Mouse (Mus musculus) neural tube, embryonic 14.5 days (tissue): ENCODE measurements at regions not wholly inside any gene's neighbourhood (a gene's known extent, or its start where the extent isn't known, plus 50 kb on each side); places are given as distances from the start of the nearest gene placed in this dataset.

ENCODE experiments used
- ATAC-seq: fragments of 200-750 bp; cut with Nextera tagmentation; 2 replicates; pipeline ENCODE4 v1.8.0; 2017; ENCODE audit warnings: low read depth, mild to moderate bottlenecking, moderate TSS enrichment, moderate library complexity
- H3K27ac ChIP-seq: fragments of 300-500 bp; sonication (generic); 2 replicates; pipeline ENCODE4 v1.5.1; 2014; ENCODE audit warnings: low read depth, mild to moderate bottlenecking, control low read depth, low read length, moderate library complexity, mixed read lengths
- H3K27me3 ChIP-seq: fragments of 300-500 bp; sonication (generic); 2 replicates; pipeline ENCODE4 v1.6.1; 2014; ENCODE audit warnings: low read length; ENCODE audit not compliant: control insufficient read depth, insufficient read depth
- H3K36me3 ChIP-seq: fragments of 300-500 bp; sonication (generic); 2 replicates; pipeline ENCODE4 v1.6.1; 2014; ENCODE audit warnings: low read length, mixed read lengths; ENCODE audit not compliant: control insufficient read depth, insufficient read depth
- H3K4me1 ChIP-seq: fragments of 300-500 bp; sonication (generic); 2 replicates; pipeline ENCODE4 v1.6.1; 2014; ENCODE audit warnings: low read length; ENCODE audit not compliant: control insufficient read depth, insufficient read depth
- H3K4me2 ChIP-seq: fragments of 300-500 bp; sonication (generic); 2 replicates; pipeline ENCODE4 v1.6.1; 2014; ENCODE audit warnings: mild to moderate bottlenecking, low read depth, low read length, control low read depth
- H3K4me3 ChIP-seq: fragments of 300-500 bp; sonication (generic); 2 replicates; pipeline ENCODE4 v1.5.1; 2014; ENCODE audit warnings: low read depth, low read length, control low read depth, mixed read lengths
- H3K9ac ChIP-seq: fragments of 300-500 bp; sonication (generic); replicated peaks from 2 replicates; pipeline ENCODE4 v1.6.1; 2014; ENCODE audit warnings: low read depth, mild to moderate bottlenecking, control low read depth, low read length, mixed read lengths
- H3K9me3 ChIP-seq: fragments of 300-500 bp; sonication (generic); 2 replicates; pipeline ENCODE4 v1.6.1; 2016; ENCODE audit warnings: low read length; ENCODE audit not compliant: control insufficient read depth
- WGBS: fragments of 180-500 bp; shearing (Covaris S2); extraction: QIAGEN DNeasy Blood & Tissue Kit; methylation state at CpG from one replicate; pipeline ENCODE4 v1.1.7; 2014; 5-methylcytosine and 5-hydroxymethylcytosine counted together

GRCm38 (mm10) chr2:166482720-166483616 lies 230.7 kb downstream of the Prex1 start:
- H3K4me1 ChIP-seq = no peaks in the 10 kb centered on the region
- no peak overlapping the region for H3K4me2 ChIP-seq
- H3K27ac ChIP-seq = peak overlapping the region; percentile 31; the same call in 1 of the 2 replicates
- WGBS = 33% methylated on average over 14 of the region's 14 CpGs
- no peaks in the 10 kb centered on the region for H3K36me3 ChIP-seq
- ATAC-seq = peak; percentile 59; the same call in 1 of the 2 replicates
- no peaks in the 10 kb centered on the region for H3K9me3 ChIP-seq
- no peaks in the 10 kb centered on the region for H3K27me3 ChIP-seq
- no peak overlapping the region for H3K9ac ChIP-seq
- no peak overlapping the region for H3K4me3 ChIP-seq

GRCm38 (mm10) chr2:166481774-166482173 lies 231.9 kb downstream of the Prex1 start:
- H3K4me2 ChIP-seq = no peak overlapping the region
- no peaks in the 10 kb centered on the region for H3K9me3 ChIP-seq
- no peak overlapping the region for H3K27ac ChIP-seq
- no peak overlapping the region for H3K4me3 ChIP-seq
- H3K27me3 ChIP-seq = no peaks in the 10 kb centered on the region
- no peaks in the 10 kb centered on the region for H3K36me3 ChIP-seq
- no peaks in the 10 kb centered on the region for H3K4me1 ChIP-seq
- ATAC-seq = no peak
- no peak overlapping the region for H3K9ac ChIP-seq
- 93% methylated on average over 7 of the region's 7 CpGs for WGBS

GRCm38 (mm10) chr2:166481362-166481761 lies 232.3 kb downstream of the Prex1 start:
- no peaks in the 10 kb centered on the region for H3K9me3 ChIP-seq
- no peak for ATAC-seq
- H3K4me3 ChIP-seq = no peak overlapping the region
- no peaks in the 10 kb centered on the region for H3K27me3 ChIP-seq
- H3K36me3 ChIP-seq = no peaks in the 10 kb centered on the region
- no peak overlapping the region for H3K27ac ChIP-seq
- H3K4me1 ChIP-seq = no peaks in the 10 kb centered on the region
- H3K4me2 ChIP-seq = no peak overlapping the region
- no peak overlapping the region for H3K9ac ChIP-seq
- 93% methylated on average over 6 of the region's 6 CpGs for WGBS

- Histone ChIP-seq H3K4me1 (no peaks in the 10 kb centered on the region), H3K9me3 (no peaks in the 10 kb centered on the region), H3K4me2 (no peak overlapping the region), H3K27me3 (no peaks in the 10 kb centered on the region), H3K9ac (no peak overlapping the region), H3K27ac (no peak overlapping the region), H3K4me3 (no peak overlapping the region), H3K36me3 (no peaks in the 10 kb centered on the region)
- 63% methylated on average over 5 of the region's 5 CpGs for WGBS
- no peak for ATAC-seq
These were observed 232.7 kb downstream of the Prex1 start for GRCm38 (mm10) chr2:166480883-166481282.

DNA sequence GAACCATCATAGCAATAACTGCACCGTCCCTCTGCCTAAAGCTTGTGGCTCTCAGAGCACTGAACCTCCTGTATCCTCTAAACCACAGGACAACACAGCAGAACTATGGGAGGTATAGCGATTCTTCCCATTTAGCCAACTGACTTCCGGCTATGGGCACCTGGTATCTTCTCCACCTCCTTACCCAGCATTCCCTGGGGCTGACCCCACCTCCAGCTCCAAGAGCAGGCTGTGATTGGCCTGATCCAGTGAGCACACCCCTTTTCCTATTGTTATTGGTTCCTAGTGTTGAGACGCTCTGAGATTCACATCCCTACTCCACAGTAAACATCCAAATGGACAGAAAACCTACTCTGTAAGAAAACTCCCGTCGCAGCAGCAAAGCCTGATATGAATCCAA lies 236.7 kb downstream of the Prex1 start:
- H3K4me1 ChIP-seq = no peaks in the 10 kb centered on the region
- H3K36me3 ChIP-seq = no peaks in the 10 kb centered on the region
- WGBS = 90% methylated on average over 6 of the region's 6 CpGs
- H3K4me2 ChIP-seq = no peak overlapping the region
- no peak overlapping the region for H3K9ac ChIP-seq
- no peak overlapping the region for H3K27ac ChIP-seq
- H3K4me3 ChIP-seq = no peak overlapping the region
- ATAC-seq = no peak
- no peaks in the 10 kb centered on the region for H3K27me3 ChIP-seq
- H3K9me3 ChIP-seq = no peaks in the 10 kb centered on the region

GRCm38 (mm10) chr2:166475624-166476023 lies 238.0 kb downstream of the Prex1 start:
- Histone ChIP-seq H3K9ac (no peak overlapping the region), H3K4me2 (no peak overlapping the region), H3K27me3 (no peaks in the 10 kb centered on the region), H3K9me3 (no peaks in the 10 kb centered on the region), H3K36me3 (no peaks in the 10 kb centered on the region), H3K4me1 (peaks cover 8% of the 10 kb centered on the region), H3K27ac (no peak overlapping the region), H3K4me3 (no peak overlapping the region)
- 87% methylated on average over 4 of the region's 4 CpGs for WGBS
- no peak for ATAC-seq

GRCm38 (mm10) chr2:166474601-166475000 lies 239.0 kb downstream of the Prex1 start:
- no peak for ATAC-seq
- Histone ChIP-seq H3K9me3 (no peaks in the 10 kb centered on the region), H3K27ac (no peak overlapping the region), H3K27me3 (no peaks in the 10 kb centered on the region), H3K36me3 (no peaks in the 10 kb centered on the region), H3K4me2 (no peak overlapping the region), H3K9ac (no peak overlapping the region), H3K4me3 (no peak overlapping the region), H3K4me1 (peaks cover 8% of the 10 kb centered on the region)
- WGBS = 28% methylated on average over 12 of the region's 12 CpGs

GRCm38 (mm10) chr2:166471257-166471753 lies 242.3 kb downstream of the Prex1 start:
- H3K9ac ChIP-seq = no peak overlapping the region
- H3K9me3 ChIP-seq = no peaks in the 10 kb centered on the region
- no peak overlapping the region for H3K4me2 ChIP-seq
- H3K4me3 ChIP-seq = no peak overlapping the region
- H3K4me1 ChIP-seq = peaks cover 8% of the 10 kb centered on the region
- H3K27ac ChIP-seq = no peak overlapping the region
- WGBS = 53% methylated on average over 6 of the region's 6 CpGs
- peak; percentile 77; the same call in 1 of the 2 replicates for ATAC-seq
- no peaks in the 10 kb centered on the region for H3K27me3 ChIP-seq
- no peaks in the 10 kb centered on the region for H3K36me3 ChIP-seq

- Histone ChIP-seq H3K9ac (no peak overlapping the region), H3K36me3 (no peaks in the 10 kb centered on the region), H3K9me3 (no peaks in the 10 kb centered on the region), H3K27ac (no peak overlapping the region), H3K27me3 (no peaks in the 10 kb centered on the region), H3K4me3 (no peak overlapping the region), H3K4me1 (peaks cover 8% of the 10 kb centered on the region), H3K4me2 (no peak overlapping the region)
- ATAC-seq = no peak
- WGBS = 84% methylated on average over 9 of the region's 9 CpGs
These were observed 244.5 kb downstream of the Prex1 start for GRCm38 (mm10) chr2:166469046-166469593.
